Mouse (Mus musculus) MEL (cell line): ENCODE data around the gene Edem2.

Experiments used
- CTCF ChIP-seq, 3 experiments: IDR thresholded peaks in 2 of 3; conservative IDR thresholded peaks in 1 of 3; 2 replicates each; pipeline ENCODE4 v1.5.1; 2011 to 2012; ENCODE audit warnings: low read length in 3 of 3, low read depth in 2 of 3, mild to moderate bottlenecking in 2 of 3, improper control_type of control experiment in 1 of 3, inconsistent platforms in 1 of 3, mixed read lengths in 1 of 3, moderate library complexity in 1 of 3; ENCODE audit not compliant: control insufficient read depth in 1 of 3, insufficient read depth in 1 of 3, poor library complexity in 1 of 3, severe bottlenecking in 1 of 3
- EP300 ChIP-seq, 2 experiments: IDR thresholded peaks; 2 replicates each; pipeline ENCODE4 v1.6.1; 2011; ENCODE audit warnings: improper control_type of control experiment in 2 of 2, low read length in 2 of 2, low read depth in 1 of 2, mild to moderate bottlenecking in 1 of 2
- MXI1 ChIP-seq: IDR thresholded peaks from 2 replicates; pipeline ENCODE4 v1.6.1; 2011; ENCODE audit warnings: mild to moderate bottlenecking, low read depth, low read length, improper control_type of control experiment

DNA sequence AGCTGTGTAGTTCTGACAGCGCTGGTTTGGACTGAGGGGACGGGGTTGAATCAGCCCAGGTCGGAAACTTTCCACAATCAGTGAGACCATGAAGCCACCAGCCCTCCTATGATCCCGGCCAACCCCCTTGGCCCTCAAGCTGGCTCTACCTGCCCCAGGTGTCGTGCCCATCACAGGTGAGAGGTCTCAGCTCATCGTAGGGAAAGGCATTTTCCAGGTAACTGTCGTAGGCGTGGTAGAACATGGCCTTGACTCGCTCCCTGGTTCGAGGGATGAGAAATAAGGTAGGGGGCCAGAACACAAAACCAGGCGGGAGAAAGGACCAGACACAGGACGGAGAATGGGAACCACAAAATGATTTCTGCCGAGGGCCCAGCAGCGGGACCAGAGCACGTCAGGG, 533 bp downstream of the Edem2 start:
- TF ChIP-seq MXI1 (no peak), CTCF (IDR thresholded peaks at IDR 0.05 in 2 of 3, conservative IDR thresholded peaks at IDR 0.05 in 1 of 3; ENCODE audit: control insufficient read depth in 1 of 3, insufficient read depth in 1 of 3, low read depth in 2 of 3, low read length in 3 of 3, poor library complexity in 1 of 3, severe bottlenecking in 1 of 3) (no peak), EP300 (IDR thresholded peaks at IDR 0.05; ENCODE audit: low read depth in 1 of 2, low read length in 2 of 2) (no peak)
